Mouse (Mus musculus) left cerebral cortex, adult 18-20 months (tissue): ENCODE results near the gene Trpm3. TPM values are rescaled to one million over a fixed set of nuclear protein-coding genes. Genes with fewer than 3 reads are reported as not detected.

Experiments
- DNase-seq, 2 experiments: peaks; one replicate each; pipeline ENCODE4 v3.0.0; 2021 to 2022; ENCODE audit warnings: low spot score in 2 of 2, mixed read lengths in 1 of 2
- total RNA-seq, 2 experiments: library from RNA; stranded (reverse); gene quantifications; 2 replicates each; pipeline ENCODE4 v1.2.3; 2021

The Trpm3 gene
- total RNA-seq, 2 experiments from 2014 or later = 31.4 to 36.8 TPM

GRCm38 (mm10) chr19:22915868-22916642 lies 777.2 kb downstream of the Trpm3 start:
- peak; percentile 94 to 95 for DNase-seq

GRCm38 (mm10) chr19:22916643-22917344 lies 777.9 kb downstream of the Trpm3 start:
- DNase-seq = peak; percentile 95 to 96

- no peak for DNase-seq
Measured at GRCm38 (mm10) chr19:22917345-22917735, 778.5 kb downstream of the Trpm3 start.

GRCm38 (mm10) chr19:22920949-22921348 lies 782.1 kb downstream of the Trpm3 start:
- no peak for DNase-seq

GRCm38 (mm10) chr19:22922871-22923670 lies 784.2 kb downstream of the Trpm3 start:
- DNase-seq = no peak

GRCm38 (mm10) chr19:22925284-22925683 lies 786.4 kb downstream of the Trpm3 start:
- no peak for DNase-seq

GRCm38 (mm10) chr19:22926753-22927152 lies 787.9 kb downstream of the Trpm3 start:
- no peak for DNase-seq

- no peak for DNase-seq
Measured at GRCm38 (mm10) chr19:22928366-22928765, 789.5 kb downstream of the Trpm3 start.

GRCm38 (mm10) chr19:22929768-22930167 lies 790.9 kb downstream of the Trpm3 start:
- DNase-seq = peak; percentile 58 to 71

- no peak for DNase-seq
Measured at GRCm38 (mm10) chr19:22930368-22930834, 791.6 kb downstream of the Trpm3 start.

- DNase-seq = peak; percentile 38 to 59
Measured at GRCm38 (mm10) chr19:22931006-22931405, 792.2 kb downstream of the Trpm3 start.

- DNase-seq = no peak
Measured at GRCm38 (mm10) chr19:22935067-22935466, 796.2 kb downstream of the Trpm3 start.

- no peak for DNase-seq
Measured at GRCm38 (mm10) chr19:22938848-22939724, 800.2 kb downstream of the Trpm3 start.

GRCm38 (mm10) chr19:22939836-22940235 lies 801.0 kb downstream of the Trpm3 start:
- DNase-seq = no peak

GRCm38 (mm10) chr19:22940487-22940886 lies 801.6 kb downstream of the Trpm3 start:
- peak; percentile 73 to 78 for DNase-seq

GRCm38 (mm10) chr19:22940956-22941355 lies 802.1 kb downstream of the Trpm3 start:
- no peak for DNase-seq

GRCm38 (mm10) chr19:22952480-22952879 lies 813.6 kb downstream of the Trpm3 start:
- no peak for DNase-seq

- DNase-seq = no peak
Measured at GRCm38 (mm10) chr19:22953191-22953590, 814.3 kb downstream of the Trpm3 start.

GRCm38 (mm10) chr19:22958414-22958813 lies 819.6 kb downstream of the Trpm3 start:
- DNase-seq = no peak

- no peak for DNase-seq
Measured at GRCm38 (mm10) chr19:22960450-22961265, 821.8 kb downstream of the Trpm3 start.
